ENCODE assay signal across 30 mouse cellular contexts in genomic region chr14:124561544-124561943, GRCm38 (mm10).
"Had no signal": no experiment of that assay in that cellular context is flagged by ENCODE, and none has a peak within 500 bp of the region (broad histone marks: within the 10 kb centered on the region; RNA-seq: fewer than 3 reads in every experiment).

No protein-coding gene starts in this region.

- H3K4me1 ChIP-seq: heart, embryonic 13.5 days; heart, embryonic 15.5 days; hindbrain, embryonic 10.5 days; hindbrain, embryonic 12.5 days; intestine, embryonic 15.5 days; kidney, embryonic 15.5 days; limb, embryonic 13.5 days; limb, embryonic 15.5 days; liver, embryonic 12.5 days had no signal

- DNase-seq: gastrocnemius, adult 2 months; gastrocnemius, postnatal 10 days; gastrocnemius, postnatal 25 days; heart, adult 18-20 months; heart, postnatal 14 days; heart, postnatal 36 days; kidney, adult 11 months; kidney, adult 2 months; kidney, adult 9 months; kidney, postnatal 14 days; kidney, postnatal 36 days; layer of hippocampus, adult 9-11 months; layer of hippocampus, postnatal 36 days; left cerebral cortex, postnatal 4 days; lung, adult 18-20 months had no signal

- H3K27ac ChIP-seq: gastrocnemius, adult 2 months; heart, embryonic 13.5 days; heart, embryonic 15.5 days; hindbrain, embryonic 10.5 days; hindbrain, embryonic 12.5 days; hindbrain, embryonic 14.5 days; intestine, embryonic 15.5 days; kidney, embryonic 15.5 days; kidney, postnatal 0 days; limb, embryonic 13.5 days; limb, embryonic 15.5 days; liver, embryonic 12.5 days; liver, embryonic 14.5 days had no signal

- ATAC-seq: hindbrain, embryonic 16.5 days; inflammation-experienced regulatory T-cells, adult 6 months; intestine, embryonic 15.5 days; liver, embryonic 12.5 days had no signal

- H3K4me2 ChIP-seq: heart, embryonic 11.5 days; heart, embryonic 13.5 days; heart, embryonic 15.5 days; hindbrain, embryonic 12.5 days; hindbrain, embryonic 14.5 days; intestine, embryonic 15.5 days; kidney, embryonic 15.5 days; limb, embryonic 13.5 days; limb, embryonic 15.5 days; liver, embryonic 12.5 days had no signal

- H3K9ac ChIP-seq: heart, embryonic 13.5 days; heart, embryonic 15.5 days; hindbrain, embryonic 12.5 days; hindbrain, embryonic 14.5 days; intestine, embryonic 15.5 days; kidney, embryonic 15.5 days; limb, embryonic 13.5 days; limb, embryonic 15.5 days; liver, embryonic 12.5 days; liver, embryonic 14.5 days had no signal

- H3K4me3 ChIP-seq: gastrocnemius, adult 2 months; heart, embryonic 13.5 days; heart, embryonic 15.5 days; hindbrain, embryonic 10.5 days; hindbrain, embryonic 12.5 days; intestine, embryonic 15.5 days; kidney, embryonic 15.5 days; limb, embryonic 13.5 days; limb, embryonic 15.5 days; liver, embryonic 12.5 days had no signal

- H3K9me3 ChIP-seq: heart, embryonic 13.5 days; heart, embryonic 15.5 days; hindbrain, embryonic 10.5 days; hindbrain, embryonic 12.5 days; intestine, embryonic 15.5 days; kidney, embryonic 15.5 days; limb, embryonic 13.5 days; limb, embryonic 15.5 days; liver, embryonic 12.5 days had no signal

- H3K36me3 ChIP-seq: heart, embryonic 13.5 days; heart, embryonic 15.5 days; hindbrain, embryonic 10.5 days; hindbrain, embryonic 12.5 days; intestine, embryonic 15.5 days; kidney, embryonic 15.5 days; limb, embryonic 13.5 days; limb, embryonic 15.5 days; liver, embryonic 12.5 days had no signal

- H3K27me3 ChIP-seq: heart, embryonic 13.5 days; heart, embryonic 15.5 days; hindbrain, embryonic 12.5 days; intestine, embryonic 15.5 days; kidney, embryonic 15.5 days; limb, embryonic 13.5 days; limb, embryonic 15.5 days; liver, embryonic 12.5 days had no signal
